Mouse (Mus musculus) layer of hippocampus, postnatal 36 days (tissue): ENCODE data around the gene Wnt4. TPM values are rescaled to one million over a fixed set of nuclear protein-coding genes. Genes with fewer than 3 reads are reported as not detected.

Experiments
- DNase-seq, 2 experiments: peaks; one replicate each; pipeline ENCODE4 v3.0.0; 2022
- total RNA-seq, 2 experiments: library from RNA; stranded (reverse); gene quantifications; 2 replicates each; pipeline ENCODE4 v1.2.3; 2021

Wnt4 gene
- total RNA-seq, 2 experiments from 2014 or later: 6.2 to 6.9 TPM

GRCm38 (mm10) chr4:137306991-137307706 is 29.9 kb downstream of the Wnt4 start:
- no peak for DNase-seq

- no peak for DNase-seq
Measured at GRCm38 (mm10) chr4:137308377-137308776, 31.1 kb downstream of the Wnt4 start.

- DNase-seq: no peak
Measured at GRCm38 (mm10) chr4:137313511-137313910, 36.2 kb downstream of the Wnt4 start.

- DNase-seq: no peak
Measured at GRCm38 (mm10) chr4:137314561-137314960, 37.3 kb downstream of the Wnt4 start.

GRCm38 (mm10) chr4:137315061-137315460 is 37.8 kb downstream of the Wnt4 start:
- DNase-seq: no peak

GRCm38 (mm10) chr4:137316027-137316770 is 38.9 kb downstream of the Wnt4 start:
- DNase-seq: no peak

GRCm38 (mm10) chr4:137324926-137325325 is 47.6 kb downstream of the Wnt4 start:
- DNase-seq: no peak

GRCm38 (mm10) chr4:137326494-137326893 is 49.2 kb downstream of the Wnt4 start:
- no peak for DNase-seq

- DNase-seq: no peak
Measured at GRCm38 (mm10) chr4:137332051-137332450, 54.8 kb downstream of the Wnt4 start.

GRCm38 (mm10) chr4:137336468-137336867 is 59.2 kb downstream of the Wnt4 start:
- DNase-seq: no peak

GRCm38 (mm10) chr4:137339415-137339814 is 62.1 kb downstream of the Wnt4 start:
- no peak for DNase-seq

- no peak for DNase-seq
Measured at GRCm38 (mm10) chr4:137342816-137343215, 65.5 kb downstream of the Wnt4 start.

GRCm38 (mm10) chr4:137345112-137345511 is 67.8 kb downstream of the Wnt4 start:
- no peak for DNase-seq

- no peak for DNase-seq
Measured at GRCm38 (mm10) chr4:137345790-137346189, 68.5 kb downstream of the Wnt4 start.

Other genes with a start within 250 kb of the Wnt4 start
- gene Zbtb40, start 228.7 kb upstream of the Wnt4 start, total RNA-seq: 10 to 100 TPM; 11.9 to 17.5 TPM
- 100 to 1,000 TPM; 302 to 334 TPM for gene Cdc42, start 80.2 kb downstream of the Wnt4 start, total RNA-seq
- not detected for gene Cela3a, start 132.3 kb downstream of the Wnt4 start, total RNA-seq
- gene Cela3b, start 153.1 kb downstream of the Wnt4 start, total RNA-seq: not detected
- not detected for gene 1700013G24Rik, start 175.8 kb downstream of the Wnt4 start, total RNA-seq
- gene Hspg2, start 191.3 kb downstream of the Wnt4 start, total RNA-seq: 1 to 10 TPM; 6.4 to 7.3 TPM